12 mouse cellular contexts compared by ENCODE assay signal in the genomic region with DNA sequence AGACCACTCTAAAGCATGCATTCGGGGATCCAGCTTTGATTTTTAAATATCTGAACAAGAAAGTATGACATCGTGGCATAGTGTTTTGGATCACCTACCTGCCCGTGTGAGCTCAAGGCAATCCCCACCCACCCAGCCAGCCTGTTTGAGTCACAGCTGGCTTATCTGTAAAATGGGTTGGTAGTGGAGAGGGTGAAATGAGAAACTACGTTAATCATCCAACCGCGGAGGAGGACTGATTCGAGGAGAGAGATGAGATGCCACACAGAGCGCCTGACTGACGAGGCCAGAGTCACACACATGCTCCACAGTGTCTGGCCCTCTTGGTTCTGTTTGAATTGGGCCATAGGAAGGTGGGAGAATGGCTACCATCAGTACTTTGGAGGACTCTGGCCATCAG. TPM values are rescaled to one million over a fixed set of nuclear protein-coding genes. Genes with fewer than 3 reads are reported as not detected.
A peak's percentile ranks its signal among the peaks of the same experiment; 100 is the strongest.
DNase-seq lines count a peak whose midpoint lies in the region; ATAC-seq and TF ChIP-seq lines count a peak whose summit lies in the region.
"Had no signal": no experiment of that assay in that cellular context is flagged by ENCODE, and none has a peak within 500 bp of the region (broad histone marks: within the 10 kb centered on the region; RNA-seq: fewer than 3 reads in every experiment).

No protein-coding gene starts in this region.

- no peaks in the 10 kb centered on the region for H3K36me3 ChIP-seq in liver, embryonic 11.5 days (ENCODE audit: control insufficient read depth, insufficient read depth, low read length)
- no peaks in the 10 kb centered on the region for H3K36me3 ChIP-seq in liver, postnatal 0 days (replicated peaks; ENCODE audit: insufficient read depth, low read length)
- H3K36me3 ChIP-seq in hindbrain, embryonic 11.5 days (ENCODE audit: control insufficient read depth, insufficient read depth, low read length) = peaks cover 5% of the 10 kb centered on the region; the same call in 1 of the 2 replicates
- peaks cover 6% of the 10 kb centered on the region for H3K36me3 ChIP-seq in neural tube, embryonic 14.5 days (ENCODE audit: control insufficient read depth, insufficient read depth, low read length)

- peaks cover 6% of the 10 kb centered on the region for H3K27me3 ChIP-seq in liver, embryonic 11.5 days (replicated peaks; ENCODE audit: control insufficient read depth, insufficient read depth, low read length)
- H3K27me3 ChIP-seq in liver, postnatal 0 days (ENCODE audit: insufficient read depth, low read length) = peaks cover 26% of the 10 kb centered on the region
- H3K27me3 ChIP-seq in hindbrain, embryonic 11.5 days (ENCODE audit: control insufficient read depth, insufficient read depth, low read length) = no peaks in the 10 kb centered on the region
- H3K27me3 ChIP-seq in neural tube, embryonic 14.5 days (ENCODE audit: control insufficient read depth, insufficient read depth, low read length) = no peaks in the 10 kb centered on the region

- intact Hi-C loops in gastrocnemius, adult 2 months (cut with DNase I) = no loop called here
- intact Hi-C loops in gastrocnemius, postnatal 36 days (cut with DNase I) = no loop called here

- H3K9me3 ChIP-seq in liver, embryonic 11.5 days (ENCODE audit: control insufficient read depth, low read length) = no peaks in the 10 kb centered on the region
- no peaks in the 10 kb centered on the region for H3K9me3 ChIP-seq in liver, postnatal 0 days (ENCODE audit: low read length)
- no peaks in the 10 kb centered on the region for H3K9me3 ChIP-seq in hindbrain, embryonic 11.5 days (ENCODE audit: control insufficient read depth, low read length)
- H3K9me3 ChIP-seq in neural tube, embryonic 14.5 days (ENCODE audit: control insufficient read depth, low read length) = no peaks in the 10 kb centered on the region

- H3K27ac ChIP-seq in gastrocnemius, adult 2 months = 0 out of 2 replicates have a peak overlapping the region, but pooled peaks have one; percentile 24
- no peak overlapping the region for H3K27ac ChIP-seq in liver, embryonic 11.5 days (ENCODE audit: low read depth, low read length)
- H3K27ac ChIP-seq in liver, postnatal 0 days (ENCODE audit: low read depth) = no peak overlapping the region
- H3K27ac ChIP-seq in hindbrain, embryonic 11.5 days (ENCODE audit: low read depth, low read length) = no peak overlapping the region
- H3K27ac ChIP-seq in neural tube, embryonic 14.5 days (ENCODE audit: low read depth, low read length) = no peak overlapping the region

- peak overlapping the region; percentile 15; the same call in 1 of the 2 replicates for H3K4me2 ChIP-seq in liver, embryonic 11.5 days
- H3K4me2 ChIP-seq in liver, postnatal 0 days (ENCODE audit: low read depth, low read length) = no peak overlapping the region
- H3K4me2 ChIP-seq in hindbrain, embryonic 11.5 days (replicated peaks; ENCODE audit: low read depth, low read length) = peak overlapping the region; percentile 15
- peak overlapping the region; percentile 63 for H3K4me2 ChIP-seq in neural tube, embryonic 14.5 days (ENCODE audit: low read depth, low read length)

- peaks cover 28% of the 10 kb centered on the region for H3K4me1 ChIP-seq in liver, embryonic 11.5 days (replicated peaks; ENCODE audit: control insufficient read depth, insufficient read depth, low read length)
- H3K4me1 ChIP-seq in liver, postnatal 0 days (ENCODE audit: insufficient read depth) = peaks cover 11% of the 10 kb centered on the region
- peaks cover 2% of the 10 kb centered on the region; the same call in 1 of the 2 replicates for H3K4me1 ChIP-seq in hindbrain, embryonic 11.5 days (replicated peaks; ENCODE audit: control insufficient read depth, insufficient read depth, low read length)
- H3K4me1 ChIP-seq in neural tube, embryonic 14.5 days (ENCODE audit: control insufficient read depth, insufficient read depth, low read length) = peaks cover 22% of the 10 kb centered on the region

- TF ChIP-seq CTCF in gastrocnemius, adult 2 months (IDR thresholded peaks at IDR 0.05) = no peak
- TF ChIP-seq CTCF in liver, postnatal 0 days (IDR thresholded peaks at IDR 0.05; ENCODE audit: low read depth) = no peak

- no peak for TF ChIP-seq EP300 in liver, postnatal 0 days (IDR thresholded peaks at IDR 0.05; ENCODE audit: low read depth)

- WGBS in liver, embryonic 11.5 days = 66% methylated on average over 9 of the region's 9 CpGs
- 70% methylated on average over 9 of the region's 9 CpGs for WGBS in liver, postnatal 0 days (ENCODE audit: insufficient replicate concordance)
- 86% methylated on average over 9 of the region's 9 CpGs for WGBS in hindbrain, embryonic 11.5 days
- WGBS in neural tube, embryonic 14.5 days = 75% methylated on average over 9 of the region's 9 CpGs

- H3K9ac ChIP-seq in liver, embryonic 11.5 days (ENCODE audit: low read depth, low read length) = no peak overlapping the region
- no peak overlapping the region for H3K9ac ChIP-seq in liver, postnatal 0 days (replicated peaks)
- H3K9ac ChIP-seq in hindbrain, embryonic 11.5 days (ENCODE audit: low read depth, low read length) = no peak overlapping the region
- no peak overlapping the region for H3K9ac ChIP-seq in neural tube, embryonic 14.5 days (replicated peaks; ENCODE audit: low read depth, low read length)

- ATAC-seq in liver, embryonic 11.5 days (replicated peaks; ENCODE audit: low FRiP score) = no peak
- no peak for ATAC-seq in liver, postnatal 0 days
- no peak for ATAC-seq in hindbrain, embryonic 11.5 days (ENCODE audit: low FRiP score)
- ATAC-seq in neural tube, embryonic 14.5 days (ENCODE audit: low read depth) = no peak

- peak overlapping the region; percentile 11; the same call in 1 of the 2 replicates for H3K4me3 ChIP-seq in gastrocnemius, adult 2 months
- H3K4me3 ChIP-seq in liver, embryonic 11.5 days (ENCODE audit: low read depth, low read length) = no peak overlapping the region
- H3K4me3 ChIP-seq in liver, postnatal 0 days (ENCODE audit: low read depth, low read length) = no peak overlapping the region
- H3K4me3 ChIP-seq in hindbrain, embryonic 11.5 days (ENCODE audit: low read depth, low read length) = peak overlapping the region; percentile 93
- H3K4me3 ChIP-seq in neural tube, embryonic 14.5 days (ENCODE audit: low read depth, low read length) = peak overlapping the region; percentile 98

- no peak for DNase-seq in gastrocnemius, adult 2 months
- no peak for DNase-seq in gastrocnemius, postnatal 36 days
- no peak for DNase-seq in liver, embryonic 11.5 days (ENCODE audit: low spot score)
- DNase-seq in liver, postnatal 0 days = no peak
- DNase-seq in hindbrain, embryonic 11.5 days (ENCODE audit: low spot score) = no peak
- no peak for DNase-seq in thymus, postnatal 10 days (ENCODE audit: low spot score in 2 of 2)
- DNase-seq in right cerebral cortex, adult 2 months (ENCODE audit: low spot score in 2 of 2) = no peak
- DNase-seq: kidney, adult 9 months; retina, postnatal 1 day had no signal

RNA-seq across cellular contexts. Expression of gene Vash1, which starts 3.1 kb away (rescaled TPM):
- total RNA-seq in gastrocnemius, adult 2 months (2021) = 1 to 10 TPM; 4.0 to 6.9 TPM
- total RNA-seq in gastrocnemius, postnatal 36 days (2021) = 1 to 10 TPM; 7.3 to 8.6 TPM
- polyA plus RNA-seq in liver, embryonic 11.5 days (2014; fragmentation: Nextera tagmentation; extraction: Ambion mirVana) = 4.7 and 5.6 TPM in 2 replicates
- 1.3 and 1.4 TPM in 2 replicates for polyA plus RNA-seq in liver, postnatal 0 days (2015; fragmentation: Nextera tagmentation; extraction: Ambion mirVana)
- 26.5 and 28.1 TPM in 2 replicates for polyA plus RNA-seq in hindbrain, embryonic 11.5 days (2014; fragmentation: Nextera tagmentation; extraction: Ambion mirVana)
- polyA plus RNA-seq in neural tube, embryonic 14.5 days (2014; fragmentation: Nextera tagmentation; extraction: Ambion mirVana) = 24.7 and 30.2 TPM in 2 replicates

RNA-seq across cellular contexts. Expression of gene Angel1, which starts 44.6 kb away (rescaled TPM):
- 1 to 10 TPM; 3.9 to 4.8 TPM for total RNA-seq in gastrocnemius, adult 2 months (2021)
- total RNA-seq in gastrocnemius, postnatal 36 days (2021) = 1 to 10 TPM; 3.5 to 3.9 TPM
- 4.0 and 4.5 TPM in 2 replicates for polyA plus RNA-seq in liver, embryonic 11.5 days (2014; fragmentation: Nextera tagmentation; extraction: Ambion mirVana)
- polyA plus RNA-seq in liver, postnatal 0 days (2015; fragmentation: Nextera tagmentation; extraction: Ambion mirVana) = 0.80 and 0.99 TPM in 2 replicates
- 8.4 and 11.6 TPM in 2 replicates for polyA plus RNA-seq in hindbrain, embryonic 11.5 days (2014; fragmentation: Nextera tagmentation; extraction: Ambion mirVana)
- polyA plus RNA-seq in neural tube, embryonic 14.5 days (2014; fragmentation: Nextera tagmentation; extraction: Ambion mirVana) = 10.0 and 12.1 TPM in 2 replicates

RNA-seq across cellular contexts. Expression of gene Lrrc74a, which starts 52.5 kb away (rescaled TPM):
- total RNA-seq in gastrocnemius, adult 2 months (2021) = not detected
- total RNA-seq in gastrocnemius, postnatal 36 days (2021) = not detected
- not detected in 2 replicates for polyA plus RNA-seq in liver, embryonic 11.5 days (2014; fragmentation: Nextera tagmentation; extraction: Ambion mirVana)
- polyA plus RNA-seq in liver, postnatal 0 days (2015; fragmentation: Nextera tagmentation; extraction: Ambion mirVana) = not detected in 2 replicates
- not detected in 2 replicates for polyA plus RNA-seq in hindbrain, embryonic 11.5 days (2014; fragmentation: Nextera tagmentation; extraction: Ambion mirVana)
- polyA plus RNA-seq in neural tube, embryonic 14.5 days (2014; fragmentation: Nextera tagmentation; extraction: Ambion mirVana) = not detected in 2 replicates
- total RNA-seq: left cerebral cortex, postnatal 14 days had no signal
- polyA plus RNA-seq: C2C12 had no signal

Comparison
In these comparisons a context has a peak if more than half of its experiments do, and no peak if none do; other contexts are left out.
1. H3K4me3 ChIP-seq: peak in gastrocnemius, adult 2 months (single experiment), hindbrain, embryonic 11.5 days (single experiment) and neural tube, embryonic 14.5 days (single experiment); none in liver, embryonic 11.5 days (single experiment) and liver, postnatal 0 days (single experiment).